Mouse (Mus musculus) C3H10T1/2 (cell line): Measurements from ENCODE around the gene Nek6. TPM values are rescaled to one million over a fixed set of nuclear protein-coding genes. Genes with fewer than 3 reads are reported as not detected.

Experiments used
- polyA plus RNA-seq, 2 experiments: library from polyadenylated mRNA; unstranded; fragments of >200 nt; fragmentation: generic; extraction: Trizol; gene quantifications; one replicate each; pipeline ENCODE4 v1.2.1; 2012; ENCODE audit warnings: missing spikeins in 2 of 2

Gene Nek6
- 10 to 100 TPM; 12.6 to 40.2 TPM for polyA plus RNA-seq

DNA sequence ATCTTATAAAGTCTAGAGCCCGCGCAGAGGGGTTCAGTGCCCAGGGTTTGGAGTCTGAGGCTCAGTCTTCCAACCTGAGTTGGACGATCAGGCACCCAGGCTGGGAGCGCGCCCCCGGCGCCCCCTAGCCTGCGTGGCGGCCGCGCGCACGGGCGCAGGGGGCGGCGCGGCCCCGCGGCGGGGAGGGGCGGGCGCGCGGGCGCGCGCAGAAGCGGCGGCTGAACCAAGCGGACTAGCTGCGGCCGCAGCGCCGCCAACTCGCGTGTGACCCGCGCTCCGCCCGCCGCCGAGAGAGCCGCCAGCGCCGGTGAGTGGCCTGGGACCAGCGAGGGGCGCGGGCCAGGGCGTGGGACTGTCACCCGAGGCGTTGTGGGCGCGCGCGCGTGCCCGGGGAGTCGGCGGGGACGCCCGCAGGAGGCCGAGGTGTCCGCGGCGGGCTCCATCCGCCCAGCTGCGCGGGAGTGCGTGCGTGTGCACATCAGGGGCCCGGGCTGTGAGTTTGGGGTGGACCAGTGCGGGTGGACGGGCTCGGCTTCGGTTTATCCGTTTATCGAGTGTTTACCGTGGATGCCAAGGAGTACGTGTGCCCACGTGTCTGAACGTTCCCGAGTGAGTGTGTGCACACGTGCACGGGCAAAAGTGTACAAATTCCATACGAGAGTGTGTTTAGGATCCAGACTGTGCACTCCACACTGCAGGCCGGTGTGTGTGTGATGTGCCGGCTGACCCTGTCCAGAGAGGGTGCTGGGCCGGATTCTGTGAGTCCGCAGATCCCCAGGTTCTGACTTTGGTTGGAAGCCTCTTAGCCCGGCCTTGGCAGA is at the start of gene Nek6:
TSS of gene Nek6 (plus strand) at position 157 of the 821 bp plus-strand sequence.

DNA sequence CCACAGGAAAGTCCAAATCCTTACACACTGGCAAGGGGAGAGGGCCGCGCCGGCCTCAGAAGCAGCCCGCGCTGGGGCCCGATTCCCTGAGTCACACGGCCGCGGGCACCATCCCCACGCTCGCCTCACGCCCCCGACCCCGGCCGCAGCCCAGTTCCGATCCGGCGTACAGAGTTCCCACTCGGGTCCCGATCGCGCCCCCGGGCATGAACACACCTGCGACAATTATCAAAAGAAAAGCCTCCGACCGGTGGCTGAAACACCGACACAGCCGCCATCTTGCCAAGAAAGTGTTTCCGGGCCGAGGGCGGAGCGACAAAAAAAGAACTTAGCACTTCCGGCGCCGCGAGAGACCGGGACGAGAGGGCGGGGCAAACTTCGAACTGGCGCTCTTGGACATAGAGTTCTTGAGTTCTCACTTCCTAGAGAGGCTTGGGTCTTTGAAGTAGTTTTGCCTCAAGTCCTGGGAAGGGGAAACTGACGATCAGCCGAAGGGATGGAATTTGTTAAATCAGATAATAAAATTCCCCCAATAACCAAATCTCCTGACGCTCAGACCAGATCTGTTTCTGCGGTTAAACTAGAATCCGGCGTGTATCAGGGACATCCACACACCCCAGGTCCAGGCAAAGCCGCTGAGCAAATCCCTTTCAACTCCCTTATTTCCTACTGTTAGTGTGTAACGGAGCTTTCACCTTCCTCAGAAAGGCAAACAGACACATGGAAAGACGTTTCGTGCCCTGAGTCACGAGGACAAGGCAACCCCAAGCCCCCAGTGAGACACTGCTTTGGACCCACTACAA is 132.4 kb downstream of the Nek6 start, which contains the start of gene Psmb7:
TSS of gene Psmb7 (minus strand) at position 463 of the 803 bp plus-strand sequence.

Other genes starting within 250 kb of the Nek6 start
- 10 to 100 TPM in 1 of 2 experiments, 1 to 10 TPM in 1; 2.3 to 17.8 TPM for gene Dennd1a, start 224.3 kb upstream of the Nek6 start, polyA plus RNA-seq
- gene Lhx2, start 172.4 kb upstream of the Nek6 start, polyA plus RNA-seq = 1 to 10 TPM in 1 of 2 experiments, under 1 TPM in 1; 0.46 to 1.7 TPM
- 100 to 1,000 TPM; 258 to 282 TPM for gene Psmb7, start 132.4 kb downstream of the Nek6 start, polyA plus RNA-seq
- under 1 TPM in 1 of 2 experiments, not detected in 1; 0.04 TPM for gene Nr5a1, start 202.9 kb downstream of the Nek6 start, polyA plus RNA-seq